Mouse (Mus musculus): ENCODE data around the gene Catsper4.

DNA sequence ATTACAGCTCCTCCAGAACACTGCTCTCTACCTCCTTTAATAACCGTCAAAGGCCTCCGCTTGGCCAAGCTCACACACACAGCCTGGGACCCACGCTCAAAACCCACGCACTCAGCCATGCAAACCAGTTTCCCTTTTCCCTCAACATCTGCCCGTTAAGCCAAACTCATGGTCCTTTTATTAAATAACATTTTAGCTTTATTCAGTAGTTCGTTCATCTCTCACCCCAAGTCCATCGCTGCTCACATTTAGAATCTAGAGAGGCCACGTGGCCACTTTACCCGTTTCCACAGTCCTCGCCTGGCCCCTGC is 23.7 kb upstream of the Catsper4 start:
- TF ChIP-seq GATA1 (IDR thresholded peaks at IDR 0.05; ENCODE audit: borderline replicate concordance, low read length) (no peak), FLI1 (IDR thresholded peaks at IDR 0.05; ENCODE audit: low read length) (no peak)

All from megakaryocyte, embryonic 14.5 days (primary cell).